Mouse (Mus musculus) layer of hippocampus, postnatal 25 days (tissue): Measurements from ENCODE around the gene Hexdc. TPM values are rescaled to one million over a fixed set of nuclear protein-coding genes. Genes with fewer than 3 reads are reported as not detected.

ENCODE experiments used
- DNase-seq, 2 experiments: peaks; one replicate each; pipeline ENCODE4 v3.0.0; 2022; ENCODE audit warnings: mixed read lengths in 2 of 2, low spot score in 1 of 2; ENCODE audit errors: extremely low spot score in 1 of 2
- total RNA-seq, 2 experiments: library from RNA; stranded (reverse); gene quantifications; 2 replicates each; pipeline ENCODE4 v1.2.3; 2021

Hexdc gene
- total RNA-seq, 2 experiments from 2014 or later = 22.1 to 26.5 TPM

GRCm38 (mm10) chr11:121221321-121222010, 17.2 kb downstream of the Hexdc start:
- no peak for DNase-seq

GRCm38 (mm10) chr11:121228129-121229017, 24.1 kb downstream of the Hexdc start:
- no peak for DNase-seq

- peak; percentile 53 for DNase-seq
Observed at GRCm38 (mm10) chr11:121229018-121229439, 24.8 kb downstream of the Hexdc start, which contains the start of gene Cybc1. Cybc1 (minus strand) TSS chr11:121229322.

GRCm38 (mm10) chr11:121231191-121231590, 27.0 kb downstream of the Hexdc start:
- DNase-seq = no peak

- no peak for DNase-seq
Observed at GRCm38 (mm10) chr11:121231628-121232291, 27.5 kb downstream of the Hexdc start.

- DNase-seq = no peak
Observed at GRCm38 (mm10) chr11:121232706-121233105, 28.5 kb downstream of the Hexdc start.

- DNase-seq = no peak
Observed at GRCm38 (mm10) chr11:121235475-121236238, 31.4 kb downstream of the Hexdc start.

- peak; percentile 84 to 96 for DNase-seq
Observed at GRCm38 (mm10) chr11:121236564-121237344, 32.5 kb downstream of the Hexdc start, which contains the start of gene Narf. Narf (plus strand) TSS chr11:121237253.

GRCm38 (mm10) chr11:121237345-121238128, 33.3 kb downstream of the Hexdc start:
- no peak for DNase-seq

- DNase-seq = no peak
Observed at GRCm38 (mm10) chr11:121239669-121240068, 35.4 kb downstream of the Hexdc start.

GRCm38 (mm10) chr11:121250196-121250595, 46.0 kb downstream of the Hexdc start:
- no peak for DNase-seq

GRCm38 (mm10) chr11:121259160-121260100, 55.2 kb downstream of the Hexdc start, which contains the start of gene Foxk2:
Foxk2 (plus strand) TSS chr11:121259990.
- DNase-seq = peak; percentile 86 to 91

GRCm38 (mm10) chr11:121260211-121260906, 56.1 kb downstream of the Hexdc start:
- peak in 1 of 2 experiments; percentile 25 for DNase-seq

- DNase-seq = no peak
Observed at GRCm38 (mm10) chr11:121261074-121261473, 56.8 kb downstream of the Hexdc start.
